Mouse (Mus musculus) bone marrow, adult 2 months (tissue): ENCODE results near the gene Mpv17.

Experiments used
- CTCF ChIP-seq: fragments of 200-500 bp; IDR thresholded peaks from 2 replicates; pipeline ENCODE4 v1.5.1; 2011; ENCODE audit warnings: low read length, control low read depth; ENCODE audit not compliant: control insufficient read depth, insufficient read depth
- POLR2A ChIP-seq: fragments of 200-500 bp; IDR thresholded peaks from 2 replicates; pipeline ENCODE4 v1.6.1; 2011; ENCODE audit warnings: low read depth, mild to moderate bottlenecking, control low read depth, low read length, borderline replicate concordance; ENCODE audit not compliant: control insufficient read depth

DNA sequence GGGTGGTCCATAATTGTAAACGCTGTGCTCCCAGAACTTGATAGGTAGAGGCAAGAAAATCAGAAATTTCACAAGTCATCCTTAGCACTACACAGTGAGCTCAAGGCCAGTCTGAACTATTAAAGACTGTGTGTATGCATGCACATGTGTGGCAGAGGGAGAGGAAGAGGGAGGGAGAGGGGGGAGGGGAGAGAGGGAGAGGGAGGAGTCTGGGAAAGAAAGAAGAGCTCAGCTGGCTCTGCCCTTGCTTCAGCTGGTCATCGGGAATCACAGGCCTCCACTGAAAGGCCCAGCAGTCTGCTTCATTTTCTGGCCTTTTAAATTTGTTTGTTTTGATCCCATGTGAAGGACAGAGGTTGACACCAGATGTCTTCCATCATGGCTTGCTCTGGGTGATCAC is 30.6 kb downstream of the Mpv17 start:
- TF ChIP-seq CTCF (no peak), POLR2A (no peak)
